Mouse (Mus musculus): ENCODE data around the gene H2-Aa. TPM values are rescaled to one million over a fixed set of nuclear protein-coding genes. Genes with fewer than 3 reads are reported as not detected.
"Not testable (repeated sequence)": the region's sequence is repeated elsewhere in the genome, so short reads cannot be mapped to it uniquely, and the experiment has no call there.

H2-Aa gene
- 181 and 183 TPM in 2 replicates for polyA plus RNA-seq (2012; ENCODE audit: insufficient read depth, insufficient read length, missing spikeins)

DNA sequence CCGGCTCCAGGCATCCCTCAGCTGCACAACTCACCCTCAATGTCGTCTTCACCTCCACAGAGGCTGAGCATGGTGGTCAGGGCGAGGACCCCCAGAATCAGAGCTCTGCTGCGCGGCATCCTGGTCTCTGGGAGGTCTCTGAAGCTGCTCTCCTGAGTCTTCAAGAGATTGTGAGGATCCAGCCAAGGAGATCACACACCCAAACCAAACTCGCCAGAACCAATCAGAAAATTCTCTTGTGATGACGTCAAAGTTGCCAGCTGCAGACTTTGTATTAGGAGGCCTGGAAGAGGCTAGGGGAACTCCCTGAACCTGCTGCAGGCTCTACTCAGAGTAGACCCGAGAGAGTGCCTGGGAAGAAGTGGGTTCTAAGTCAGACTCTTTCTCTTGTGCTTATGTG is at the start of gene H2-Aa:
H2-Aa (minus strand) TSS at position 176 of the 400 bp plus-strand sequence.
- peak within 1 kb of the TSS; percentile 63; the same call in 1 of the 2 replicates for H3K27ac ChIP-seq (replicated peaks; ENCODE audit: low read depth, low read length)
- no peaks in the 10 kb centered on the region for H3K4me1 ChIP-seq (ENCODE audit: control insufficient read depth, insufficient read depth, insufficient read length, low read length)
- peak within 1 kb of the TSS; percentile 44 for H3K4me3 ChIP-seq (ENCODE audit: insufficient read depth, low read depth, low read length)

DNA sequence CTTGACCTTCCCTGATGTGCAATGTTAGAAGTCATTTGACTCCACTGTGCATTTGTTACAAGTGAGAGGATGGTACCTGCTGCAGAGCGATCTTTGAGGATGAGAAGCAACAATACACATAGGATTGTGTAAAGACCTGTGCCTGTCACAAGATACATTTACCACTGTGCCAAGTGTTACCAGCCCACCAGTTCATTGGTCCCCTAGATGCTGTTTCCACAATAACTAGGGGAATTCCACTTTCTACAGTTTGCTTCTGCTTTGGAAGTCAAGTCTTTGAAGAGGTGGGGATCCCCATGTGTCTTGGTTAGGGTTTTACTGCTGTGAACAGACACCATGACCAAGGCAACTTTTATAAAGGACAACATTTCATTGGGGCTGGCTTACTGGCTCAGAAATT is 43.6 kb upstream of the H2-Aa start:
- H3K4me1 ChIP-seq (ENCODE audit: control insufficient read depth, insufficient read depth, insufficient read length, low read length): no peaks in the 10 kb centered on the region
- H3K4me3 ChIP-seq (ENCODE audit: insufficient read depth, low read depth, low read length): no peak overlapping the region
- H3K27ac ChIP-seq (replicated peaks; ENCODE audit: low read depth, low read length): no peak overlapping the region

DNA sequence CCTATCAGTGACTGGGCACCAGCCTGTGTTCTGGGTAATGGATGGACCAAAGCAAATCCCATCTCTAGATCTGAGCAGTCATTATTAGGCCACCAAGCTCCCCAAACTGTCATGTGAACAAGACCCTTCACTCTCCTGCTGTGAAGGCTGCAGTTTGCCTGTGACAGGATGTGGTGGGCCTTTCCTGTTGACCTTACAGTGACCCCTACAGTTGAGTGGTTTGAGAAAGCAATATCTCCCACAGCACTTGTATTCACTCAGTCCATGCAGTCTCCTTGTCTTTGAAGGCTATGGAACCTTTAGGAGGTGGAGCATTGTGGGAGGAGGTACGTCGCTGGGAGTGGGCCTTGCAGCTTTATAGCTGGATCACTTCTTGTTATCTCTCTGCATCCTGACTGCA is 42.2 kb upstream of the H2-Aa start:
- Histone ChIP-seq H3K4me1 (ENCODE audit: control insufficient read depth, insufficient read depth, insufficient read length, low read length) (no peaks in the 10 kb centered on the region), H3K4me3 (ENCODE audit: insufficient read depth, low read depth, low read length) (no peak overlapping the region), H3K27ac (replicated peaks; ENCODE audit: low read depth, low read length) (no peak overlapping the region)

DNA sequence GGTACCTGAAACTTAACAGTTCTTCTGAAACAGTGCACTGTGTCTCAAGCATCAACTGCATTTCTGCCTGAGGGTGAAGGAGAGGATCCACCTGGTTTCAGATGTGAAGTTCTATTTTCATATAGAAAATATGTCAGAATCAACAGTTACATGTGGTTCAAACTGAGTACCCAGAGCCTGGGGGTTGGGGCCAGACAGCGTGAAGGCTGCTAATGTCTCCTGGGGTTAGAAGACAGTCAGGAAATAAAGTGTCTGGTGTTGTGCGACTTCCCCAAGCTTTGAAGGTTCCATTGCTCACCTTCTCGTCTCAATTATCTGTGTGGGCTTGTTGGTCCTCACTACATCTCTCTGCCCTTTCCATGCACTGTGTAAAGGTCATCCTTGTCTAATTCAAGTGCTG is 38.8 kb upstream of the H2-Aa start:
- Histone ChIP-seq H3K27ac (replicated peaks; ENCODE audit: low read depth, low read length) (no peak overlapping the region), H3K4me3 (ENCODE audit: insufficient read depth, low read depth, low read length) (no peak overlapping the region), H3K4me1 (ENCODE audit: control insufficient read depth, insufficient read depth, insufficient read length, low read length) (no peaks in the 10 kb centered on the region)

DNA sequence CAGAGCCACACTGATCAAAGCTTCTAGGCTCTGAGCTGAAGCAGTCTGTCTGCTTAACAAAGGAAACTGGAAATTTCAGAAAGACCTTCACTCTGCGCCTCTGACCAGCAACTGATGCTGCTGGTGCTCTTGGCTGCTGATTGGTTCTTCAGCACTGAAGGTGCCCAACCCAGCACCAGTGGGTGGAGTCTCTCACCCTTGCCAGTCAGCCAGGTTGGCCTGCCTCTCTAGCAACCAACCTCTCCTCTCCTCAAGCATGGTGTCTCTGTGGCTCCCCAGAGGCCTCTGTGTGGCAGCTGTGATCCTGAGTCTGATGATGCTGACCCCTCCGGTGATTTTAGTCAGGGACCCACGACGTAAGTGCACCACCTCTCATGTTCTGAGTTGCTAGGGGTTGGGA is 37.8 kb upstream of the H2-Aa start, which contains the start of gene H2-Eb2:
H2-Eb2 (plus strand) TSS at position 230 of the 400 bp plus-strand sequence.
- no peaks in the 10 kb centered on the region for H3K4me1 ChIP-seq (ENCODE audit: control insufficient read depth, insufficient read depth, insufficient read length, low read length)
- H3K4me3 ChIP-seq (ENCODE audit: insufficient read depth, low read depth, low read length): no peak within 1 kb of the TSS
- no peak within 1 kb of the TSS for H3K27ac ChIP-seq (replicated peaks; ENCODE audit: low read depth, low read length)

DNA sequence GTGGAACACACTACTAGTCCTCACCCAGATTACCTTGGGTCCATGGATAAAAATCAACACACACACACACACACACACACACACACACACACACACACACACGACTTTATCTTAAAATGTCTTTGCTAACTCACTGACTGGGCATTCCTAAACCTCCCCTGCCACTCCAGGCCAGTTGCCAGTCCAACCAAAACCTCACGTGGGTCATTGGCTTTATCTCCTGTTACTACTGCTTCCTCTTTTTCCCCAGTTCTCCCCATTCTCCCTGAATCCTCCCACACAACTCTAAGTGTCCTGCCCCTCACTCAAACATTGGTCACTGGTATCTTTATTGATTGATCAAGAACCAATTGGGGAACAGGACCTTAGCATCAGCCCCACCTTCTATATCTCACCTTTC is 29.7 kb upstream of the H2-Aa start:
- Histone ChIP-seq H3K4me1 (ENCODE audit: control insufficient read depth, insufficient read depth, insufficient read length, low read length) (no peaks in the 10 kb centered on the region), H3K27ac (replicated peaks; ENCODE audit: low read depth, low read length) (no peak overlapping the region), H3K4me3 (ENCODE audit: insufficient read depth, low read depth, low read length) (no peak overlapping the region)

DNA sequence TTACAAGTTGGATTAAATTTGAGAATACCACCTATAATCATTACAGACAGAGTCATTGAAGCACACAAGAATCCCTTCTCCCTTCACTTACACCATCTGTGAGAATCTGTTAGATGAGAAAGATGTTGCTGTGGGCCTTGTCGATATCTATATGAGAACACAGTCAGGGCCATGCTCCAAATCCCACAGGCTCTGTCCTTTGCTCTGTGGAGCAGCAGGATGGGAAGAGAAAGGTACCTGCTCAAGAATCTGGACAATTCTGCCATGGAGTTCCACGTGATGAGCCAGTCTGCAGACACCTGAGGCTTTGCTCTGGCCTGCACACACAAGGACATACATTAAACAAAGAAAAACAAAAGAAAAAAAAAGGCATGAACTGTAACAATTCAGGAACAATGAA is 29.1 kb upstream of the H2-Aa start:
- H3K4me3 ChIP-seq (ENCODE audit: insufficient read depth, low read depth, low read length): no peak overlapping the region
- no peak overlapping the region for H3K27ac ChIP-seq (replicated peaks; ENCODE audit: low read depth, low read length)
- H3K4me1 ChIP-seq (ENCODE audit: control insufficient read depth, insufficient read depth, insufficient read length, low read length): no peaks in the 10 kb centered on the region

DNA sequence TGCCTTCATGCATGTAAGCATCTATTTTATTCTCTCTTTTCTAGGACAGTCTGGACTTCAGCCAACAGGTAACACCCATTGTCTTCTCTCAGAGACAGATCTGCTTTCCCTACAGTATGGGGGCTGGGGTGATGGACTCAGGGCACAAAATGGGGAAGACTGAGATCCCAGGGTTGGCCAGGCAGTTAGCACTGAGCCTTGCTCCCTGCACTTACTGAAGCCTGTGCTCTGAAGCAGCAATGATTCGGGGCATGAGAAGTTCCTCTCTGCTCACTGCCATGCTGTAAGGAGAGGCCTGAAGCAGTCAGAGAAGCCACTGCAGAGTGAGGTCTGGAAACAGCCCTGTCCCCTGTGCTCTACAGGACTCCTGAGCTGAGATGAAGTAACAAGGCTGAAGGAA is 27.9 kb upstream of the H2-Aa start:
- Histone ChIP-seq H3K27ac (replicated peaks; ENCODE audit: low read depth, low read length) (no peak overlapping the region), H3K4me3 (ENCODE audit: insufficient read depth, low read depth, low read length) (no peak overlapping the region), H3K4me1 (ENCODE audit: control insufficient read depth, insufficient read depth, insufficient read length, low read length) (no peaks in the 10 kb centered on the region)

DNA sequence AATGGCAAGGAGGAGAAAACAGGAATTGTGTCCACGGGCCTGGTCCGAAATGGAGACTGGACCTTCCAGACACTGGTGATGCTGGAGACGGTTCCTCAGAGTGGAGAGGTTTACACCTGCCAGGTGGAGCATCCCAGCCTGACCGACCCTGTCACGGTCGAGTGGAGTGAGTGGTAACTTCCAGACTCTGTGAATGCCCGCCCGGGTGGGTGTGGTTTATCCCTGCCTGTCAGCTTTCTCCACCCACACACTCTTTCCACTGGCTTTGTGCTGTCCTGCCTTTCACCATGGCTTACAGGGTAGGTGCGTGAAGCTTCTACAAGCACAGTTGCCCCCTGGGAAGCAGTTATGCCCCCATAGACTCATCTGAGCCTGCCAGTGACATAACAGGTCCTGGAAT is 26.7 kb upstream of the H2-Aa start:
- H3K4me3 ChIP-seq (ENCODE audit: insufficient read depth, low read depth, low read length): no peak overlapping the region
- no peak overlapping the region for H3K27ac ChIP-seq (replicated peaks; ENCODE audit: low read depth, low read length)
- no peaks in the 10 kb centered on the region for H3K4me1 ChIP-seq (ENCODE audit: control insufficient read depth, insufficient read depth, insufficient read length, low read length)

DNA sequence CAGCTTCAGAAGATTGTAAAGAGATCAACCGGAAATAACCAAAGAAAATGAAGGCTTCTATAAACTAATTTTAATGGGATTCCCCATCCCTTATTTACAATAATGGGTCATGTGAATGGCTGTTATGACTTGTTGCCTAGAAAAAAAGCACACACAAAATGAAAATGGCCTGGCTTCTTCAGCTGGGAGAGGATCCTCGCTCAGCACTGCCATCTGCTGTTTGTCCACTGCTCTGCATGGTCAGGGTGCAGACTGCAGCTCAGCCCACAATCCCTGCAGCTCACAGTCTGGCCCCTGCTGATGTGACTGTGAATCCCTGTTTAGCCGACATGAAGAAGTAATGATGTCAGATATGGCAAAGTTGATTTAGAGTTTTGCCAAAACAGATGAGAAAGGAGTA is 25.8 kb upstream of the H2-Aa start:
- no peaks in the 10 kb centered on the region for H3K4me1 ChIP-seq (ENCODE audit: control insufficient read depth, insufficient read depth, insufficient read length, low read length)
- no peak overlapping the region for H3K27ac ChIP-seq (replicated peaks; ENCODE audit: low read depth, low read length)
- no peak overlapping the region for H3K4me3 ChIP-seq (ENCODE audit: insufficient read depth, low read depth, low read length)

DNA sequence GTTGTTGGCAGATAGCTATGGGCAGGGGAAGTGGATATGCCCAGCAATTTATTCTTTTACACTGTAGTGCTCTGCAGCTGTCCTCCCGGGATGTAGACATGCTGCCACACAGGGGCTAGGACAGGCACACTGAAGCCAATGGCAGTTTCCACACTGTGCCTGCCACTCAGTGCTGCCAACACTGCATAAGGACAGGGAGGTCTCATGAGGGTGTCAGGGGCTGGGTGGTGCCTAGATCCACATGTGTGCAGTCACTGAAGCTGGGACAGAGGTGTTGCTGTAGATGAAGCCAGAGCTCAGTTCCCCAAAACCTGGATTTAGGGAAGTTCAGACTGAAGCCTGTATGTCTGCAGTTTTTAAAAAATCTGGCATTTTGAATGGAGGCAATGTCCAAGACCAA is 24.6 kb upstream of the H2-Aa start:
- H3K4me1 ChIP-seq (ENCODE audit: control insufficient read depth, insufficient read depth, insufficient read length, low read length): no peaks in the 10 kb centered on the region
- no peak overlapping the region for H3K27ac ChIP-seq (replicated peaks; ENCODE audit: low read depth, low read length)
- H3K4me3 ChIP-seq (ENCODE audit: insufficient read depth, low read depth, low read length): no peak overlapping the region

DNA sequence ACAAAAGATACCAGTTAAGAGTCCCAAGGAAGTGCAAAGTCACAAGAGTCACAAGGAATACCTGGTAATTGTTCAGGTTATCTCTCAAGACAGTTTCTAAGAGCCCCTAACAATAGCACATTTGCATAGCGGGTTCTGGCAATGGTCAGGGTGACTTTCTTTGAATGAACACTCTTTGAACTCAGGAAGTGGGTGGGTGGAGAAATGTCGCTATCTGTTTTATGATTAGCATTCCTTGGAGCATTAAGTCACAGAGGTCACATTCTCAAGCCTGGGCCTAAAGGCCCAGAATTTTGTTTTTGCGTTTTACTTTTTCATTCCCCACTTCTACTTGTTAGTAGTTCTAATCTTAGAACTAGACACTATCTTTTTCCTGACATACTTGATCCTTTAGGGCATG is 22.9 kb upstream of the H2-Aa start:
- H3K27ac ChIP-seq (replicated peaks; ENCODE audit: low read depth, low read length): not testable (repeated sequence)

DNA sequence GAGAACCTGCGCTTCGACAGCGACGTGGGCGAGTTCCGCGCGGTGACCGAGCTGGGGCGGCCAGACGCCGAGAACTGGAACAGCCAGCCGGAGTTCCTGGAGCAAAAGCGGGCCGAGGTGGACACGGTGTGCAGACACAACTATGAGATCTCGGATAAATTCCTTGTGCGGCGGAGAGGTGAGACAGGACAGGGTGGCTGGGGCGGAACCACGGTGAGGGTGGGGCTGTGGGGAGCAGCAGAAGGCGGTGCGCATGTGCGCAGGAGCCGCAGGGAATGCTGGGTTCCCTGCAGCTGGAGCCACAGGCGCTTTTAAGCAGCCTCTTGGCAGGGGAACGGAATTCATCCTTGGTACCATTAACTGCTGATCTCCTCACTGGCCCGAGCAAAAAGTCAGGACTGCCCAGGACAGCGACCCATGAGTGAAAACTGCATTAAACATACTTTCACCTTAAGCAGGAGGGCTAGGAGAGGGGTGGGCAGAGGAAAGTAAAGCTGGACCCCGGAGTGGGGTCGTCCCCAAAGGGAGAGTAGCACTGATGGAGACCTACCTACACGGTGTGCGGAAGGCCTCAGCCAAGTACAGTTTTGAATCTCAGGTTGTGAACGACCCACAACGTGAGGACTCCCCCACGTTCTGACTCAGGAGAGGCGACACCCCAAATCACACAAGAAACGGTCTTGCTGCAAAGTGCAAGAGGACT is 22.2 kb upstream of the H2-Aa start:
- peak overlapping the region; percentile 92 for H3K4me3 ChIP-seq (ENCODE audit: insufficient read depth, low read depth, low read length)
- H3K4me1 ChIP-seq (ENCODE audit: control insufficient read depth, insufficient read depth, insufficient read length, low read length): no peaks in the 10 kb centered on the region
- peak overlapping the region; percentile 65 for H3K27ac ChIP-seq (replicated peaks; ENCODE audit: low read depth, low read length)

More for the DNA sequence above, 22.9 kb upstream of the H2-Aa start:
- not testable (repeated sequence) for H3K4me3 ChIP-seq (ENCODE audit: insufficient read depth, low read depth, low read length); H3K4me1 ChIP-seq (ENCODE audit: control insufficient read depth, insufficient read depth, insufficient read length, low read length)

DNA sequence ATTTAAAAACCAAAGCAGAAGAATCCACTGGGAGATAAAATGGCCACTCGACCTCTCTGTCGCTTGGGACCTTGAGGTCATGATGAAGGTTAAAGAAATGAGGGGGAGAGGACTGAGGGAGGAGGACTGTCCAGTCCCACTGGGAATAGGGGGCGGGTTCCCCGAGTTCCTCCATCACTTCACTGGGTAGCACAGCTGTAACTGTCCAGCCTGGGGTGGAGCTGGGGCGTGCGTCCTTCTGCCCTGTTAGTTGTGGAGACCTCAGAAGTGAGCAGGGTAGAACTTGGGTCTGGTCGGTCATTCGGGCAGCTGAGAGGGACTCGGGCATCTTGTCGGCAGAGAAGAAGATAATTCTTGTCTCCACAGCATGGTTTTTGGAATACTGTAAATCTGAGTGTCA is 21.6 kb upstream of the H2-Aa start:
- Histone ChIP-seq H3K4me3 (ENCODE audit: insufficient read depth, low read depth, low read length) (peak overlapping the region; percentile 92), H3K27ac (replicated peaks; ENCODE audit: low read depth, low read length) (peak overlapping the region; percentile 65)

DNA sequence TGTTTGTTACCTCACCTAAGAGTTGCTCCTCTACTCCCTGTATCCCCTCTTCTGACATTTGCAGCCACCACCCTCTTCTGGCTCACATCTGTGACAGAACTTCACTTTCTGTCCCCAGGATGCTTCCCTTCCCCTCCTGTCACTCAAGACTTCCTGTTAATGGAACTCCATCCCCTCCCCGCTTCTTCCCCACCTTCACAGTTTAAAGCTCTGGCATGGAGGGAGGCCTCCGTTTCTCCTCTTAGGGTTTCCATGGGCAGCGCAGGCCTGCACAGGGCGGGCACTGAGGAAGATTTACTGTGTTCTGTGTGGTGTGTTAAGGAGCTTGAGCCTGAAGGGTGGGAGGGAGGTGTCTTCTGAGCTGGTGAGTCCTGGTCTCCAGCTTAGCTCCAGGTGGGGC is 20.5 kb upstream of the H2-Aa start:
- H3K27ac ChIP-seq (replicated peaks; ENCODE audit: low read depth, low read length): no peak overlapping the region
- no peaks in the 10 kb centered on the region for H3K4me1 ChIP-seq (ENCODE audit: control insufficient read depth, insufficient read depth, insufficient read length, low read length)
- peak overlapping the region; percentile 23 for H3K4me3 ChIP-seq (ENCODE audit: insufficient read depth, low read depth, low read length)

More for the DNA sequence above, 21.6 kb upstream of the H2-Aa start:
- H3K4me1 ChIP-seq (ENCODE audit: control insufficient read depth, insufficient read depth, insufficient read length, low read length): no peaks in the 10 kb centered on the region

DNA sequence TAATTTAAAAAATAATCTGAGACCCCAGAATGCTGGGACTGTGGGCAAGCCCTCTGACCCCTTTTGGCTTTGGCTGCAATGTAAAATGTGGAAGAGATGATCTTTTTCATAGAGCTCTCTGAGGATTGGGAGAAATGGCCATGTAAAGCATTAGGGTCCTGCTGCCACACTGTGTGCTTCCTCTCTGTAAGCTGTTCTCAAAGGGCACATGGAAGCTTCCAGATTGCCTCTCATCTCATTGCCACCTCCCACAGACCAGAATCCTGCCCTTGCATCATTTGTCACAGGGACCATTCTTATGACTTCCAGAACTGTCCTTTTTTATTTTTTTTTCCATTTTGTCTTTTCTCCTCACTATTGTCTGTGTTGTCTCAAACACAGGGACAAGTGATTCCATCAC is 19.6 kb upstream of the H2-Aa start:
- no peaks in the 10 kb centered on the region for H3K4me1 ChIP-seq (ENCODE audit: control insufficient read depth, insufficient read depth, insufficient read length, low read length)
- no peak overlapping the region; the same call in 1 of the 2 replicates for H3K4me3 ChIP-seq (ENCODE audit: insufficient read depth, low read depth, low read length)
- no peak overlapping the region for H3K27ac ChIP-seq (replicated peaks; ENCODE audit: low read depth, low read length)
